Mouse (Mus musculus) embryonic facial prominence, embryonic 15.5 days (tissue): Measurements from ENCODE around the gene Cds1. TPM values are rescaled to one million over a fixed set of nuclear protein-coding genes. Genes with fewer than 3 reads are reported as not detected.
"Not testable (repeated sequence)": the region's sequence is repeated elsewhere in the genome, so short reads cannot be mapped to it uniquely, and the experiment has no call there.

Source experiments
- ATAC-seq: fragments of 200-750 bp; cut with Nextera tagmentation; 2 replicates; pipeline ENCODE4 v1.8.0; 2017; ENCODE audit warnings: low read depth, moderate TSS enrichment; ENCODE audit not compliant: insufficient number of reproducible peaks, low FRiP score, low TSS enrichment
- H3K27ac ChIP-seq: fragments of 300-500 bp; sonication (generic); replicated peaks from 2 replicates; pipeline ENCODE4 v1.5.1; 2015; ENCODE audit warnings: mild to moderate bottlenecking, inconsistent platforms
- H3K27me3 ChIP-seq: fragments of 300-500 bp; sonication (generic); 2 replicates; pipeline ENCODE4 v1.6.1; 2015; ENCODE audit warnings: inconsistent platforms
- H3K36me3 ChIP-seq: fragments of 300-500 bp; sonication (generic); 2 replicates; pipeline ENCODE4 v1.6.1; 2015; ENCODE audit warnings: mild to moderate bottlenecking, inconsistent platforms
- H3K4me1 ChIP-seq: fragments of 300-500 bp; sonication (generic); 2 replicates; pipeline ENCODE4 v1.6.1; 2015; ENCODE audit warnings: inconsistent platforms
- H3K4me2 ChIP-seq: fragments of 300-500 bp; sonication (generic); replicated peaks from 2 replicates; pipeline ENCODE4 v1.6.1; 2015; ENCODE audit warnings: mild to moderate bottlenecking, inconsistent platforms
- H3K4me3 ChIP-seq: fragments of 300-500 bp; sonication (generic); replicated peaks from 2 replicates; pipeline ENCODE4 v1.5.1; 2015; ENCODE audit warnings: mild to moderate bottlenecking, inconsistent platforms
- H3K9ac ChIP-seq: fragments of 300-500 bp; sonication (generic); 2 replicates; pipeline ENCODE4 v1.6.1; 2015; ENCODE audit warnings: inconsistent platforms
- H3K9me3 ChIP-seq: fragments of 300-500 bp; sonication (generic); replicated peaks from 2 replicates; pipeline ENCODE4 v1.6.1; 2016; ENCODE audit warnings: inconsistent platforms
- WGBS: fragments of 180-500 bp; shearing (Covaris S2); methylation state at CpG from one replicate; pipeline ENCODE4 v1.1.7; 2015; 5-methylcytosine and 5-hydroxymethylcytosine counted together
- polyA plus RNA-seq: library from polyadenylated mRNA; unstranded; fragments of >200 nt; fragmentation: Nextera tagmentation; extraction: Ambion mirVana; gene quantifications from 2 replicates; pipeline ENCODE4 v1.2.1, GENCODE M21; 2015

Gene Cds1
- polyA plus RNA-seq, 1 experiment from 2014 or later = 19.2 TPM

- H3K27me3 ChIP-seq = no peaks in the 10 kb centered on the region
- H3K36me3 ChIP-seq = peaks cover 15% of the 10 kb centered on the region
- no peaks in the 10 kb centered on the region for H3K9me3 ChIP-seq
- no peak overlapping the region for H3K27ac ChIP-seq
- H3K4me2 ChIP-seq = no peak overlapping the region
- ATAC-seq = no peak
- no peak overlapping the region for H3K9ac ChIP-seq
- H3K4me1 ChIP-seq = peaks cover 23% of the 10 kb centered on the region
- 58% methylated on average over 3 of the region's 3 CpGs for WGBS
- no peak overlapping the region for H3K4me3 ChIP-seq
Observed at GRCm38 (mm10) chr5:101828932-101829331, 64.0 kb downstream of the Cds1 start.

- 69% methylated on average over 8 of the region's 8 CpGs for WGBS
- H3K9ac ChIP-seq = no peak overlapping the region
- no peaks in the 10 kb centered on the region for H3K9me3 ChIP-seq
- no peak for ATAC-seq
- H3K27ac ChIP-seq = no peak overlapping the region
- peaks cover 23% of the 10 kb centered on the region for H3K36me3 ChIP-seq
- H3K4me2 ChIP-seq = no peak overlapping the region
- H3K4me3 ChIP-seq = no peak overlapping the region
- H3K4me1 ChIP-seq = peaks cover 20% of the 10 kb centered on the region
- no peaks in the 10 kb centered on the region for H3K27me3 ChIP-seq
Observed at GRCm38 (mm10) chr5:101830180-101830579, 65.2 kb downstream of the Cds1 start.

GRCm38 (mm10) chr5:101832042-101832441 lies 67.1 kb downstream of the Cds1 start:
- H3K4me3 ChIP-seq = no peak overlapping the region
- no peak overlapping the region for H3K9ac ChIP-seq
- 94% methylated on average over 6 of the region's 6 CpGs for WGBS
- no peaks in the 10 kb centered on the region for H3K27me3 ChIP-seq
- no peak overlapping the region for H3K4me2 ChIP-seq
- no peaks in the 10 kb centered on the region for H3K9me3 ChIP-seq
- H3K4me1 ChIP-seq = peaks cover 8% of the 10 kb centered on the region; the same call in 1 of the 2 replicates
- no peak for ATAC-seq
- peaks cover 36% of the 10 kb centered on the region for H3K36me3 ChIP-seq
- H3K27ac ChIP-seq = no peak overlapping the region

GRCm38 (mm10) chr5:101832991-101833390 lies 68.1 kb downstream of the Cds1 start:
- Histone ChIP-seq H3K4me2 (no peak overlapping the region), H3K4me3 (no peak overlapping the region), H3K27ac (no peak overlapping the region), H3K36me3 (peaks cover 43% of the 10 kb centered on the region), H3K9me3 (no peaks in the 10 kb centered on the region), H3K4me1 (peaks cover 6% of the 10 kb centered on the region; the same call in 1 of the 2 replicates), H3K27me3 (no peaks in the 10 kb centered on the region), H3K9ac (no peak overlapping the region)
- WGBS = 88% methylated on average over 5 of the region's 5 CpGs
- ATAC-seq = no peak

- H3K9me3 ChIP-seq = no peaks in the 10 kb centered on the region
- H3K27ac ChIP-seq = no peak overlapping the region
- H3K36me3 ChIP-seq = peaks cover 51% of the 10 kb centered on the region
- no peak overlapping the region for H3K4me2 ChIP-seq
- H3K4me3 ChIP-seq = no peak overlapping the region
- H3K4me1 ChIP-seq = peaks cover 1% of the 10 kb centered on the region; the same call in 1 of the 2 replicates
- no peak for ATAC-seq
- H3K9ac ChIP-seq = no peak overlapping the region
- no peaks in the 10 kb centered on the region for H3K27me3 ChIP-seq
- WGBS = 64% methylated on average over 8 of the region's 8 CpGs
Observed at GRCm38 (mm10) chr5:101833875-101834274, 68.9 kb downstream of the Cds1 start.

- no peaks in the 10 kb centered on the region for H3K27me3 ChIP-seq
- no peak for ATAC-seq
- no peaks in the 10 kb centered on the region for H3K9me3 ChIP-seq
- 65% methylated on average over 11 of the region's 11 CpGs for WGBS
- no peak overlapping the region for H3K4me3 ChIP-seq
- H3K9ac ChIP-seq = no peak overlapping the region
- no peak overlapping the region for H3K27ac ChIP-seq
- H3K4me1 ChIP-seq = no peaks in the 10 kb centered on the region
- H3K36me3 ChIP-seq = peaks cover 69% of the 10 kb centered on the region
- H3K4me2 ChIP-seq = no peak overlapping the region
Observed at GRCm38 (mm10) chr5:101836221-101836620, 71.3 kb downstream of the Cds1 start.

- not testable (repeated sequence) for H3K4me1 ChIP-seq, ATAC-seq, H3K4me2 ChIP-seq, H3K27ac ChIP-seq, H3K9me3 ChIP-seq, H3K4me3 ChIP-seq, H3K27me3 ChIP-seq, H3K9ac ChIP-seq
- H3K36me3 ChIP-seq = peaks cover 77% of the 10 kb centered on the region
- 95% methylated on average over 2 of the region's 2 CpGs for WGBS
Observed at GRCm38 (mm10) chr5:101837605-101838004, 72.7 kb downstream of the Cds1 start.

- H3K27me3 ChIP-seq = no peaks in the 10 kb centered on the region
- no peak for ATAC-seq
- H3K4me2 ChIP-seq = no peak overlapping the region
- no peaks in the 10 kb centered on the region for H3K4me1 ChIP-seq
- H3K4me3 ChIP-seq = no peak overlapping the region
- H3K9me3 ChIP-seq = no peaks in the 10 kb centered on the region
- peaks cover 89% of the 10 kb centered on the region for H3K36me3 ChIP-seq
- H3K9ac ChIP-seq = no peak overlapping the region
- no peak overlapping the region for H3K27ac ChIP-seq
- WGBS = 94% methylated on average over 5 of the region's 5 CpGs
Observed at GRCm38 (mm10) chr5:101840476-101840875, 75.5 kb downstream of the Cds1 start.

GRCm38 (mm10) chr5:101845011-101845410 lies 80.1 kb downstream of the Cds1 start:
- Histone ChIP-seq H3K4me1 (no peaks in the 10 kb centered on the region), H3K27me3 (no peaks in the 10 kb centered on the region), H3K4me3 (no peak overlapping the region), H3K9ac (no peak overlapping the region), H3K4me2 (no peak overlapping the region), H3K27ac (no peak overlapping the region), H3K36me3 (peaks cover 93% of the 10 kb centered on the region), H3K9me3 (no peaks in the 10 kb centered on the region)
- no peak for ATAC-seq
- WGBS = 93% methylated on average over 14 of the region's 14 CpGs

- peaks cover 89% of the 10 kb centered on the region for H3K36me3 ChIP-seq
- H3K4me3 ChIP-seq = no peak overlapping the region
- 89% methylated on average over 8 of the region's 8 CpGs for WGBS
- ATAC-seq = no peak
- no peak overlapping the region for H3K27ac ChIP-seq
- H3K9me3 ChIP-seq = no peaks in the 10 kb centered on the region
- no peak overlapping the region for H3K4me2 ChIP-seq
- H3K27me3 ChIP-seq = no peaks in the 10 kb centered on the region
- H3K9ac ChIP-seq = no peak overlapping the region
- H3K4me1 ChIP-seq = no peaks in the 10 kb centered on the region
Observed at GRCm38 (mm10) chr5:101845930-101846329, 81.0 kb downstream of the Cds1 start.

GRCm38 (mm10) chr5:101847323-101847722 lies 82.4 kb downstream of the Cds1 start:
- Histone ChIP-seq H3K36me3 (peaks cover 89% of the 10 kb centered on the region), H3K4me1 (no peaks in the 10 kb centered on the region), H3K4me3 (no peak overlapping the region), H3K4me2 (no peak overlapping the region), H3K27ac (no peak overlapping the region), H3K9me3 (no peaks in the 10 kb centered on the region), H3K27me3 (no peaks in the 10 kb centered on the region), H3K9ac (no peak overlapping the region)
- no peak for ATAC-seq
- WGBS = 83% methylated on average over 6 of the region's 7 CpGs

GRCm38 (mm10) chr5:101847762-101848161 lies 82.8 kb downstream of the Cds1 start:
- no peak for ATAC-seq
- no peak overlapping the region for H3K4me2 ChIP-seq
- H3K9me3 ChIP-seq = no peaks in the 10 kb centered on the region
- H3K27ac ChIP-seq = no peak overlapping the region
- WGBS = 63% methylated on average over 4 of the region's 4 CpGs
- H3K27me3 ChIP-seq = no peaks in the 10 kb centered on the region
- H3K4me3 ChIP-seq = no peak overlapping the region
- H3K4me1 ChIP-seq = no peaks in the 10 kb centered on the region
- H3K9ac ChIP-seq = no peak overlapping the region
- H3K36me3 ChIP-seq = peaks cover 89% of the 10 kb centered on the region
